Mouse (Mus musculus) frontal cortex, adult (tissue): Measurements from ENCODE around the gene Tbx3.

Experiments
- ATAC-seq: cut with Nextera tagmentation; 2 replicates; pipeline ENCODE4 v1.9.2; 2017; ENCODE audit warnings: mild to moderate bottlenecking, moderate library complexity, mixed read lengths; ENCODE audit not compliant: low TSS enrichment

Gene Tbx3

GRCm38 (mm10) chr5:119679614-119680328 is 9.3 kb downstream of the Tbx3 start:
- ATAC-seq: no peak

- no peak for ATAC-seq
Observed at GRCm38 (mm10) chr5:119680329-119681010, 10.0 kb downstream of the Tbx3 start.

- no peak for ATAC-seq
Observed at GRCm38 (mm10) chr5:119681011-119681832, 10.8 kb downstream of the Tbx3 start.

DNA sequence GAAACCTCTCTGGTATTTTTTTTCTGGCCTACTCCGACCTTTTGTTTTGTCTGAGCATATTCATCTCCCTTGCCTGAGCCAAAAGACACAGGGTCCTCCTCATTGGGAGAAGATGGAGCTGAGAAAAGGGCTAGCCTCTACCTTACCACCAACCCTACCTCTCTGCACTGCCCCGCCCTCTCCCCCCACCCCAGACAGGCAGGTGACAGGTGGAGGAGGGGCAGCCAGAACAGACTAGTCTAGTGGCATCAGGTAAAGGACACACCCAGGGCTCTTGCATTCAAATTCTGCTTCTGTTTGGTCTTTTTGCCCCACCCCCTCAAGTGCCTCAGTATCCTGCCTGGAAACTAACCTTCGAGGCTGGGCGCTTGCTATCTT is 11.4 kb downstream of the Tbx3 start:
- no peak for ATAC-seq

DNA sequence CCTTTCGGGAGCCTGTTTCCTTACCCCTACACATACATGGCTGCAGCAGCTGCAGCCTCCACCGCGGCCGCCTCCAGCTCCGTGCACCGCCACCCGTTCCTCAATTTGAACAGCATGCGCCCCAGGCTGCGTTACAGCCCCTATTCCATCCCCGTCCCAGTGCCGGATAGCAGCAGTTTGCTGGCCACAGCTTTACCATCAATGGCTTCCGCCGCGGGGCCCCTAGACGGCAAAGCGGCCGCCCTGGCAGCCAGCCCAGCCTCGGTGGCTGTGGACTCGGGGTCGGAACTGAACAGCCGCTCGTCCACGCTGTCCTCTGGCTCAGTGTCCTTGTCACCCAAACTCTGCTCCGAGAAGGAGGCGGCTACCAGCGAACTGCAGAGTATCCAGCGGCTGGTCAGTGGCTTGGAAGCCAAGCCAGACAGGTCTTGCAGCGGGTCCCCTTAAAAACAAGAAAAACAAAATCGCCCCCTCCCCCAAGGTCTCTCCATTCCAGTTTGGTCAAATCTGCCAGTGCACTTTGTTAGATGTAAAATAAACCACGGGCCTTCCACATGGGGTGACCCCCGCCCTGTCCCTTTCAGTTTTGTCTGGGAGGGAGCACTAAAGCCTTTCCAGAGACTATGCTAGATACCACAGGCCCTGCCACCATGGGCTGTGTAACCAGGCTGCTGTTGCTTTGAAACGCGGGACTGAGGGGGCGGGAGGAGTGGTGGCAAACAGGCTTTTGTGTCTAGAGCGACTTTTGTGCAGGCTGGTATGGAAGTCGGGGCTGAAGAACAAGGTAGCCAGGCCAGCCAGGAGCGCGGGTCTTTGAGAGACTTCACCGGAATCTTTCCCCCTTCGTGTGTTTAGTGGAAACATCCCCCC is 12.4 kb downstream of the Tbx3 start:
- ATAC-seq: no peak

GRCm38 (mm10) chr5:119683861-119684260 is 13.4 kb downstream of the Tbx3 start:
- no peak for ATAC-seq

- no peak for ATAC-seq
Observed at GRCm38 (mm10) chr5:119684701-119685391, 14.4 kb downstream of the Tbx3 start.

DNA sequence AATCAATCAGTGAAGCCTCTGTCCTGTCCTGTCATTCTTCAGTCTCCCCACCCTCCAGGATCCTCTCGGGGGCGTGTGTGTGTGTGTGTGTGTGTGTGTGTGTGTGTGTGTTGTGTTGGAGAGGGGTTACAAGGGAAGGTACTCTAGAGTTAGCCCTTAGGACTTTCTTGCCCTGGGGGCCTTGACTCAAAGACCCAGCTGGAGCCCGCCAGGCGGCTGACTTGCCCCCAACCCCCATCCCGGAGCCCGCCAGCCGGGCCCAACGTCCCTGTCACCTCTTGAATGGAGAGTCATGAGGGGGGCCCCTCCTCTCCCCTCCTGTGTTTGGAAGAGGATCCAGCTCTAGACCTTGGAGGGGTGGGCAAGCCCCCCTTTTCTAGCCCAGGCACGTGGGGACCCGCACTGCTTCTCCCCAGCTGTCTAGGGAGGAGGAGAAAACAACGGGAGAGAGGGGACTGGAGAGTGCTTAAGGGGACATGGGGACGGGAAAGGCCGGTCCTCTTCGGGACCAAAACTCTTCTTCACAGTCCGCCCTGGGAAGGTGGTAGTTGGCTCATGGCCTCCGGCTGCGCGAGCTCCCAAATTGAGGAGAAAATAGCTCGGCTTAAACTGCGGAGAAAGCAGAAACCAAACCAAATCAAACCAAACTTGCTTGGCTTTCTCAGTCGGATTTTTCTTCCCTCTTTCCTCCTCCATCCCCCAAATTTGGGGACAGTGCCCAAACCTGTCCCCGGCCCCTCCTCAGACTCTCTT is 15.2 kb downstream of the Tbx3 start:
- ATAC-seq: no peak

DNA sequence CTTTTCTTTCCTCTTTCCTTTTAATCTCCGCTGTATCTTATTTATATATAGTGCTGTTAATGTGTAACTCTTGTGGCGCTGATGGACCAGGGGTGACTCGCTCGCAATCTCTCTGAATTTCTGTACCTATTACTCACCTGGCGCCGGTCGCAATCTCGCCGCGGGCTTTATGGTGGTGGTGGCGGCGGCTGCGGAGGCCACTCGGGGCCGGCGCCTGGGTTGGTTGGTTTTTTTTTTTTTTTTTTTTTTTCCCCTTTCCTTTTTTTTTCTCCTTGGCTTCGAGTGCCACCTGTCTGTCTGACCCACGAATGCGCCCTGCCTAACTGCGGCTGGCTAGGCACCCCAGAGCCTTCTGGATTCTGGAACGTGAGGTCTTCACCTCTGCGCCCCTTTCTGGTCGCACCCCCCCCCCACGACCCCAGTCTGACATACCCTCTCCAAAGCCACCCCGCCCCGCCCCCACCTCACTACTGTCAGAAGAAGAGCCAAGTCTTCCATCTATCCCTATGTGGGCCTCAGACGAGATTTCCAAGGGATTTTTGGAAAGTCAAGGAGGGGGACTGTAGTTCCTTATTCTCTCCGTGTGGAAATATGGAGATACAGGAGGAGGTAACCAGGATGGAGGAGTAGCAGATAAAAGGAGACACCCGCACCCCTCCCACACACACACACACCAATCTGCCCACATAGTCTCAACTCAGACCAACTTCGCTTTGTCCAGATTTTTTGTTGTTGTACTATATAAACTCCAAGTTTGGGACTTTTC is 15.9 kb downstream of the Tbx3 start:
- no peak for ATAC-seq

DNA sequence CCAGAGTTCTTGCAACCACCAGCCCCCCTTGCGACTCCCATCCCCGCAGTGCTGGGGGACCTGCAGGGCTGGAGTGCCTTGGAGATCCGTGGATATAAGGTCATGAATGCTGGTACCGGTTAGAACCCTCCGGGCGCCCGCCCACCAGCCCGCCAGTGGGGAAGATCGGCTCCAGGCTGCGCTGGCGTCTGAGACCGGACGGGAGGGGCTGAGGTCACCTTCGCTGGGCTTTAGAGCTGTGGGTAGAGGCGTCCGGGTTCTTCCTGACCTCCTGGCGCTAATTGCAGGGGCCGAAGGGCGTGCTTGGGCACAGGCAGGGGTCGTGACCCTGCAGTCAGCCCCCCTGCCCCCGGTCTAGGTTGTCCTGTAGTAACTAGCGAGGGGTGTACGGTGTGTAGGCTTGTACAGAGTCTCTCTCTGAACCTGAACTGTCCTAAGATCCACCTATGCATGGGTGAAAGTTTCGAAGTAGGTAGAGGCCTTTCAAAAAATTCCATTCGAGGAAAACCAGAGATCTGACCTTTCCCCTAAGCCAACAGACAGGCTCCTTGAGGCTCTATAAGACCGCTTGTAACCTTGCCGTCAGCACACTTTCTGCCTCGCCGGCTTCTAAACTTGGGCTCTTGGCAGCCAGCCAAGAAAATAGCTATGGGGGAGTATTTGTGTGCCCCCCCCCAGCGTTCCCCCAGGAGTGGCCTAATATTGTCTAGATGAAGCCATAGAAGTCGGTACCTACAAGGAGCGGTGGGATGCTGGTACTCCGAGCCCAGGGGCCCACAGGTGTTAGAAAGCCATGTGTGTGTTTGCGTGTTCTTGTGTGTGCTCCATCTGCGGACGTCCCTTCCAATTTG is 16.8 kb downstream of the Tbx3 start:
- ATAC-seq: no peak

GRCm38 (mm10) chr5:119687856-119688206 is 17.4 kb downstream of the Tbx3 start:
- ATAC-seq: no peak

DNA sequence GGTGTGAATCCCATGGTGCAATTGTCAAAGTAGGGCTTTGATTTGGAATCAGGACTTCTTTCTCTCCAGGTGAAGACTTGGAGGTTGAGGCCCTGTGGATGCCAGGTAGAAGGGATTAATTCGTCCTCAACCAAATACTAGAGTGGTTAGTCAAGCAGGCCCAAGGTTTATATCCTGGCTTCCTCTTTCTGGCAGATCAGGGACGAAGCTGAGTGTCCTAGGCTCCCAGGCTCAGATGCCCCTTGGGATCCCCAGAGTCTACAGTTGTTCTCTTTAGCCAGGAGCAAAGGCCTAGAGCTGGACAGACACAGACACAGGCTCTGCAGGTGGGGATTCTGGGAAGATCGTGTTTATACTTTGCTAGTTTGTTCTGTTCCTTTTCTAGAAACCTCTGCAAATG is 17.8 kb downstream of the Tbx3 start:
- no peak for ATAC-seq

GRCm38 (mm10) chr5:119688914-119689420 is 18.5 kb downstream of the Tbx3 start:
- no peak for ATAC-seq

- no peak for ATAC-seq
Observed at GRCm38 (mm10) chr5:119689501-119689900, 19.0 kb downstream of the Tbx3 start.

DNA sequence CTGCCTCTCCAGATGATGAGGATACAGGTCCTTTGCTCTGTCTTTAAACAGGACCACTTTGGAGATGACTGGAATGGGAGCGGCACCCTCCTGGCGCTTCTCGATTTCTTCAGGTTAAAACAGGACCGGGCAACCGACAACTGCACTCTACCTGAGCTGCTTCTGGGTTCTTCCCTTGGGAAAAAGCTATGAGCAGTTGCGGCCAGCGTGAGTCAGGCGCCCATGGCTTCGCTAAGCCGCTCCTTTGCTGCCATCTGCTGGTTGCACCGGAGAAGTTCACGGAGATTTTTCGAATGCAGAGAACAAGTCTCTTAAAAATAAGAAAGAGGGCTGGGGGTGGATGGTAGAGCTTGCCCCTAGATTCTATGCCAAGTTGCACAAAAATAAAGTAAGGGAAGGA is 20.6 kb downstream of the Tbx3 start:
- ATAC-seq: peak; percentile 69; the same call in 1 of the 2 replicates

- ATAC-seq: no peak
Observed at GRCm38 (mm10) chr5:119692425-119692824, 22.0 kb downstream of the Tbx3 start.

DNA sequence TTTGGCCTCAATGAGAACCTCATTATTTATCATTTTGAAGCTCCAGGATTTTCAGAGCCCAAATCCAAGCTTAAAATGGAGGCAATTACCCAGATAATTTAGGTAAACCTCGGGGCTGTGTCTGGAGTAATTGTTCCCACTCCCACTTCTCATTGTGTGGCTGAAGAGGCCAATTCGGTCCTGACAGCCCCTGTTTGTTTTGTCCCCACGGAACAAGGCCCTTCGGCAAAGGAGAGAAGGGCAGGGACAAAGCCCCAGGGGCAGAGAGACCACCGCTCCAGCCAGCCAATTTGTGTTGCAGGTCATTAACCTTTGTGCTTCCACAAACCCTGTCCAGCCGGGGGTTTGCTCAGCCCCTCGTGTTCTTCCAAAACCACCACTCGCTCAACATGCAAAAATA is 24.4 kb downstream of the Tbx3 start:
- no peak for ATAC-seq

DNA sequence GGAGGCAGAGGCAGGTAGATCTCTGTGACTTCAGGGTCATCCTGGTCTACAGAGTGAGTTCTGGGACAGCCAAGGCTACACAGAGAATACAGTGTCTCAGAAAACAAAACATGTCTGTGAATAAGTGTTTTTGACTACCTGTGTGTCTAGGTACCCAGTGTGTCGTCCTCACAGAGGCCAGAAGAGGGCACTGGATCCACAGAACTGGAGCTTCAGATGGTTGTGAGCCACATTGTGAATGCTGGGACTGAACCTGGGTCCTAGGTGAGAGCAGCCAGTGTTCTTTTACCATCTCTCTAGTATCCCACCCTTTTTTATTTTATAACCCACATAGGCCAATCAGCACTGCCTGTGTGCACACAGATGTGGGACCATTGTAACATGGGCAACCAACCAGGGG is 32.6 kb downstream of the Tbx3 start:
- ATAC-seq: no peak

DNA sequence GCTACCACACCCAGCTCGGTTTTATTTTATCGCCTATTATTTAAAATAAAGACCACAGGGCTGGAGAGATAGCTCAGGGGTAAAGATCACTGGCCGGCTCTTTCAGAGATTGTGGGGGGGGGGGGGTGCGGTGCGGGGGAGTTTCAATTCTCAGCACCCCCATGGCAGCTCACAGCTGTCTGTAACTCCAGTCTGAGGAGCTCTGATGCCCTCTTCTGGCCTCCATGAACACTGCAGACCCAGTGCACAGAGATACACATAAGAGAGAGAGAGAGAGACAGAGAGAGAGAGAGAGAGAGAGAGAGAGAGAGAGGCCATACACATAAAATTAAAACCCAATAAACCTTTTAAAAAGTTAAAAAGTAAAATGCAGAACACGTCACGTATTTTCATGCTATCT is 34.4 kb downstream of the Tbx3 start:
- ATAC-seq: no peak
